Mouse (Mus musculus): ENCODE data around the gene Tmprss7.
A peak's percentile ranks its signal among the peaks of the same experiment; 100 is the strongest.

Tmprss7 gene

GRCm38 (mm10) chr16:45693558-45693957, at the start of gene Tmprss7:
Gene Tmprss7, minus strand, starts transcription at chr16:45693658.
- DNase-seq (ENCODE audit: low read depth): no peak

GRCm38 (mm10) chr16:45742615-45743476, 49.4 kb upstream of the Tmprss7 start, which contains the start of gene Abhd10:
Gene Abhd10, minus strand, starts transcription at chr16:45742955.
- peak; percentile 90 for DNase-seq (ENCODE audit: low read depth)

DNA sequence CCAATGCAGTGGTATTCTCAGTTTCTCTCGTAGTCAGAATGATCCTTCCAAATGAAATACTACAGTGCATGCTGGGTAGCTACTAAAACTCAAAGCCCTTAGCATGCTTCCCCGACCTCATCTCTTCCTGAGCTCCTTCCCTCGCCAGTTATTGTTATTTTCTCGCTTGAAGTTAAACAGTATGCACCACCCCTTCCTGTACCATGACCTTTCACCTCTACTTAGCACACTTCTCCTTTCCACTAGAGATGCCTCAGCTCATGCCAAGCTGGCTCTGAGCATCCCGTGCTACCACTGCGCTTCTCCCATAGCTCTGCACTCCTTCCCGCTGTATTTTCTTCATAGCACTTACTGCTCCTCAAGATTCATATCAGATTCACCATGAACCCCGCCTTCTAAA, 44.4 kb upstream of the Tmprss7 start:
- DNase-seq (ENCODE audit: low read depth): peak; percentile 11

- peak; percentile 61 for DNase-seq (ENCODE audit: low read depth)
Observed at GRCm38 (mm10) chr16:45736724-45737123, 43.3 kb upstream of the Tmprss7 start.

DNA sequence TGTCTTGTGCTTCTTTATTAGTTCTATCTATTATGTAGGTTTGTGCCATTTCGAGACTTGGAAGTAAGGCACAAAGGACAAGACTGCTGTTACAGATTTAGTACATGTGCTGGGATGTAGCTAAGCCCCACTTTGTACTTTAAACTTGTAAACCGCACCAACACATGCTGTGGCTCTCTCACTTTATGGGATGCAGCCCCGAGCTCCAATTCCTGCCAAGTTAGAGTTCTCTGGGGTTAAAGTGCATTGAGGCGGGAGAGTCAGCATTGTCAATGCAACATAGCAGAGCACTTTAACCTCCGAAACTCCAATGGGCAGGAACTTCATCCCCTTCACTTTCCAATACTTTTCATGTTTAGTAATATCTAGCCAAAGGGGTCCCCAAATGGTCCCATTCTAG, 35.7 kb upstream of the Tmprss7 start:
- DNase-seq (ENCODE audit: low read depth): no peak

- no peak for DNase-seq (ENCODE audit: low read depth)
Observed at GRCm38 (mm10) chr16:45724742-45725102, 31.3 kb upstream of the Tmprss7 start.

DNA sequence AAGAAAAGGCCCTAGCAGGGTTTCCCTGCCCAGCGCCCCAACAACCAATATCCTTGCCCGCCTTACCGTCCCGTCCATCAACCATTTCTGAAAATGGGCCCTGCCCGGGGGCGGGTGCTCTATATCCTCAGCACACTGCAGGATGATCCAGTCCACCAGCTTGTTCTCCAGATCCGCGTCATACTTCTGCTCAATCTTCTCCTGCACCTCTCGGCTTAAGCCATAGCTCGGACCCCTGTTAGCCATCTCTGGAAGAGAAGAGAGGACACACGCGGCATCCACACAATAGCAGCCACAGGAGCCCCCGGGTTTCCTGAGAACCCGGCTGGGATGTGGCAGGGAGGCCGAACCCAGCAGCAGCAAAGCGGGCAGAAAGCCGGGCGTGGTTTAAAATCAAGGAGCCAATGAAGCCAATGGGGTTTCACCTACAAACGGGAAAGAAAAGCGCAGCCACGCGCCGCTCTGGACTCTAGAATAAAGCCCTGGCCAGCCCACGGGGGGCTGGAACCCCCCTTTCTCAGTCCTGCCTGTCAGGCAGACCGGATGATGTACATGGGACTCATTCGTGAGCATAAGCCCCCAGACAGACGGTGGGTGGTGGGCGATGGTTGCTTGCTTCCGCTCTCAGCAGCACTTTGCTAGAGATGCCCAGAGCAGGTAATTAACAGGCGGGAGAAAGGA, 30.7 kb upstream of the Tmprss7 start, which contains the start of gene Tagln3:
Tagln3 (minus strand) TSS at position 548 of the 681 bp plus-strand sequence.
- DNase-seq (ENCODE audit: low read depth): no peak

DNA sequence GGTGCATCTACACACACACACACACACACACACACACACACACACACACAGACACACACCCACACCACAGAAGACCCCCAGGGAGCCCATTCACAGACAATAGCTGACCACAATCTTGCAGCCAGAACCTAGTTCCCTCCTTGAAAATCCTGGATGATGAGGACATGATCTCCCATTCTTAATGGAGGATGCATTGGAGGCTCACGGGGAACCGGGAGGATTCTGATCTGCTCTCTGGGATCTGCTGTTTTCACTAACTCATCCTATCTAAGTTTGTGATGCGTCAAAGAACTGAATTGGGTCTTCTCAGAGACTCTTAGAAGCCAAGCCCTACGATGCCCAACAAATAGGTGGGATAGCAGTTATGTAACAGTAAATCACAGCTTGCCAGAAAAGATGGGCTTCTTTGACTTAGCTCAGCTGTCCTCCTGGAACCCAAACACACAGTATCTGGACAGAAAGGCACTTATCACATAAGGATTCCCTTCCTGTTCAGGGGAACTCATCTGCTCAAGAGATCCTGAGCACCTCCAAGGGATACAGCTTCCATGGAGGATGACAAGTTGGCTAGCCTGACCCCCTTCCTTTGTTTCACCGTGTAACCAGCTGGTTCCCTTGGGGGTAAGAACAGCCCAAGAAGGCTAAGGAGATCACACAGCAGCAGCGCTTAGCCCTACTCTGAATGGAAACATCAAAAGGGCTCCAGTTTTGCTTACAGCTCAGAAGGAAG, 29.9 kb upstream of the Tmprss7 start:
- DNase-seq (ENCODE audit: low read depth): no peak

- no peak for DNase-seq (ENCODE audit: low read depth)
Observed at GRCm38 (mm10) chr16:45722460-45722951, 29.0 kb upstream of the Tmprss7 start.

- no peak for DNase-seq (ENCODE audit: low read depth)
Observed at GRCm38 (mm10) chr16:45720022-45720630, 26.7 kb upstream of the Tmprss7 start.

DNA sequence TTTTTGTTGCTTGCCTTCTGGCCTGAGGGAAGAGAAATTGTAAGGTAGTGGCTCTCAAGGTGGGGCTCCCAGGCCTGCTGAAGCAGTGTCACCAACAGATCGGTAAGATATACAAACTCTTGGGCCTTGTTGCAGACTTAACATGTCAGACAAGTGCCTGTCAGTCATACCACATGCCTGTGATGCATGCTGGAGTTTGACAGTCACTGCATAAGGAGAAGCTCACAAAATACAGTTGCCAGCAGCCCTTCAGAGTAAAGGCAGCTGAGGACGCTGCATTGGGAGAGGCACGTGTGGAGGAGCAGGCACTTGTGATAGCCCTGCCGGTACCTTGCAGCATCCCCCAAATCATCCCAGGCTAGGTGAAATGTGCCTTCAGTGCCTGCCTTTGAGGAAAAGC, 24.8 kb upstream of the Tmprss7 start:
- DNase-seq (ENCODE audit: low read depth): no peak

DNA sequence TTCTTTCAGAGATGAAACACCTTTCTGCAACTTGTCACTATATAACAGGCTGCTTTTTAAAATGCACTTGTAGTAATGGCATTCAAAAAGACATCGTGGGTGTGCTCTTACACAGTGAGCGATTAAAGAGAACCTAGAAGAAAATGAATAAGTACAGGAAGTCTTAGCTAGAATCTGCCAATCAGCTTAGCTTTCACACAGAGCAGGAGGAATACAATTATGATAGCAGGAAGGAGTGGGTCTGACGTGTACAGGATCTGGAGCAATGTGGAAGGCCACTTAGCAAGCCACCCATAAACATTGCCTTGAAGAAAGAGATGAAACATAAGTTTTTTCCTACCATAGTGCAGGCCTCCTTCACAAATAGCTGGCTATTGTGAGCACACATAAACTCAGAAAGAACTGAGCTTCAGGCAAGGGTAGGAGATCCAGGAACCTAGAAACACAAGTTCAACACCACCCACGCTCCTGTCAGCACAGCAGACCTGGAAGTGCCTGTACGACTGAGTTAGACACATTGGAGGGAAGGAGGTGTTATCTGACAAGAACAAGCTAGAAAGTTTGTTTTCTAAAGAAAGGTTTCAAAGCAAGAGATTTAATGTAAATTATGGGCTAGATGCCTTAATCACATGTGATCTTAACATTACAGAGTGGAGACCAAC, 21.2 kb upstream of the Tmprss7 start:
- no peak for DNase-seq (ENCODE audit: low read depth)

- no peak for DNase-seq (ENCODE audit: low read depth)
Observed at GRCm38 (mm10) chr16:45713878-45714277, 20.4 kb upstream of the Tmprss7 start.

- no peak for DNase-seq (ENCODE audit: low read depth)
Observed at GRCm38 (mm10) chr16:45713261-45713660, 19.8 kb upstream of the Tmprss7 start.

GRCm38 (mm10) chr16:45711263-45711662, 17.8 kb upstream of the Tmprss7 start:
- DNase-seq (ENCODE audit: low read depth): peak; percentile 53

- no peak for DNase-seq (ENCODE audit: low read depth)
Observed at GRCm38 (mm10) chr16:45699301-45699700, 5.8 kb upstream of the Tmprss7 start.

- no peak for DNase-seq (ENCODE audit: low read depth)
Observed at GRCm38 (mm10) chr16:45697996-45698395, 4.5 kb upstream of the Tmprss7 start.

GRCm38 (mm10) chr16:45695445-45696160, 2.1 kb upstream of the Tmprss7 start:
- DNase-seq (ENCODE audit: low read depth): no peak

DNA sequence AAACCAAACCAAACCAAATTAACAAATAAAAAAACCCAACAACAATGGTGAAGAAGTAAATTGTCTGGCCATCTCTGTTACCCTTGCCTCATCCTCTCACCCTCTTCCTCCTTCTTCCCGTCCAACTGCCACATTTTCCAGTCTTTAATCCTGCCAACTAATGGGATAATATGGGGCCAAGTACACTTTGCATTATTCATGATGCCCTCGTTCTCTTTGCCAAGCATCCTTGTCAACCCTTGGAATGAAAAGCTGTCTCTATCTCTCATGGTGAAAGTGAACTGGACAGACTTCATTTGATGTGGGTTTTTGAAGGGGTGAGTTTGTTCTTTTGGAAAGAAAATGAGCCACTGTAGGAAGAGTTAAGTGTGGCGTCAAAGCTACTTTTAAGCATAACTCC, 607 bp downstream of the Tmprss7 start:
- DNase-seq (ENCODE audit: low read depth): no peak

- no peak for DNase-seq (ENCODE audit: low read depth)
Observed at GRCm38 (mm10) chr16:45690178-45690577, 3.3 kb downstream of the Tmprss7 start.

GRCm38 (mm10) chr16:45686833-45687232, 6.6 kb downstream of the Tmprss7 start:
- DNase-seq (ENCODE audit: low read depth): no peak
